Mouse (Mus musculus) forebrain, embryonic 16.5 days (tissue): ENCODE measurements around the gene Slc5a1. TPM values are rescaled to one million over a fixed set of nuclear protein-coding genes. Genes with fewer than 3 reads are reported as not detected.

Experiments used
- polyA plus RNA-seq: library from polyadenylated mRNA; unstranded; fragments of >200 nt; fragmentation: Nextera tagmentation; extraction: Ambion mirVana; gene quantifications from 2 replicates; pipeline ENCODE4 v1.2.1, GENCODE M21; 2015

Gene Slc5a1
- polyA plus RNA-seq, 1 experiment from 2014 or later = not detected

Other genes starting within 250 kb of the Slc5a1 start
- gene Prr14l, start 250.0 kb upstream of the Slc5a1 start, polyA plus RNA-seq = 12.1 and 17.6 TPM in 2 replicates
- 32.1 and 33.2 TPM in 2 replicates for gene Depdc5, start 240.5 kb upstream of the Slc5a1 start, polyA plus RNA-seq
- gene Ywhah, start 85.4 kb upstream of the Slc5a1 start, polyA plus RNA-seq = 643 and 677 TPM in 2 replicates
- 3.7 and 5.0 TPM in 2 replicates for gene Spon2, start 114.2 kb downstream of the Slc5a1 start, polyA plus RNA-seq
- 496 and 540 TPM in 2 replicates for gene Ctbp1, start 170.8 kb downstream of the Slc5a1 start, polyA plus RNA-seq
- 106 and 113 TPM in 2 replicates for gene Maea, start 231.3 kb downstream of the Slc5a1 start, polyA plus RNA-seq